Mouse (Mus musculus) olfactory bulb, adult 2 months (tissue): Measurements from ENCODE around the gene Ilkap. TPM values are rescaled to one million over a fixed set of nuclear protein-coding genes. Genes with fewer than 3 reads are reported as not detected.

Source experiments
- H3K27ac ChIP-seq: fragments of 200-500 bp; 2 replicates; pipeline ENCODE4 v1.5.1; 2012; ENCODE audit warnings: low read depth, low read length; ENCODE audit not compliant: insufficient read depth
- H3K4me1 ChIP-seq: fragments of 200-500 bp; 2 replicates; pipeline ENCODE4 v1.6.1; 2012; ENCODE audit warnings: low read length; ENCODE audit not compliant: control insufficient read depth, insufficient read depth
- H3K4me3 ChIP-seq: fragments of 200-500 bp; 2 replicates; pipeline ENCODE4 v1.5.1; 2012; ENCODE audit warnings: mild to moderate bottlenecking, low read depth, low read length, moderate library complexity; ENCODE audit not compliant: insufficient read depth
- CTCF ChIP-seq: fragments of 200-500 bp; IDR thresholded peaks from 2 replicates; pipeline ENCODE4 v1.5.1; 2012; ENCODE audit warnings: low read depth, mild to moderate bottlenecking, low read length, moderate library complexity; ENCODE audit not compliant: insufficient read depth
- POLR2A ChIP-seq: fragments of 200-500 bp; IDR thresholded peaks from 2 replicates; pipeline ENCODE4 v1.6.1; 2012; ENCODE audit warnings: mild to moderate bottlenecking, low read depth, low read length, moderate library complexity; ENCODE audit not compliant: insufficient read depth
- WGBS: fragments of 180-500 bp; shearing (Covaris S2); methylation state at CpG from one replicate; pipeline ENCODE4 v1.1.7; 2018; 5-methylcytosine and 5-hydroxymethylcytosine counted together
- polyA plus RNA-seq: library from polyadenylated mRNA; stranded (reverse); fragments of >200 nt; gene quantifications from 2 replicates; pipeline ENCODE4 v1.2.4, GENCODE M21; 2012; ENCODE audit warnings: low replicate concordance; ENCODE audit not compliant: missing spikeins, insufficient read depth, insufficient read length

Ilkap gene
- polyA plus RNA-seq, 1 experiment, result not detected

DNA sequence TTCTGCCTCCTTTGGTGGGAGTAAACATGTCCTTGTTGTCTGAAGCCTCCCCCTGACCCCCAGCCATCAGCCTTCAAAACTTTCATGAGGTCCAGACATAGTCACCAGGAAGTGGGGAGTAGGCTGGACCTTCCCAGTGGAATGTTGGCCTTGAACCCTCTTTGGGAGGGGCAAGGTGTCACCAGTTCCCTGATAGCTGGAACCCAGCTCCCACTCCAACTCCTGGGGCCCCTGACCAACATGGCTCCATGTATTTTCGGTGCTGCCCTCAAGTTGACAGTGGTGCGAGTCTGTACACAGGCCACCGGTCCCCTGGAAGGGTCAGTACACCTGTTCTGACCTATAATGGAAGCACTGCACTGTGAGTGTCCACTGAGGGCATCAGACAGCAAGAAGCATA is 31.3 kb downstream of the Ilkap start:
- WGBS, result 94% methylated on average over 3 of the region's 3 CpGs

DNA sequence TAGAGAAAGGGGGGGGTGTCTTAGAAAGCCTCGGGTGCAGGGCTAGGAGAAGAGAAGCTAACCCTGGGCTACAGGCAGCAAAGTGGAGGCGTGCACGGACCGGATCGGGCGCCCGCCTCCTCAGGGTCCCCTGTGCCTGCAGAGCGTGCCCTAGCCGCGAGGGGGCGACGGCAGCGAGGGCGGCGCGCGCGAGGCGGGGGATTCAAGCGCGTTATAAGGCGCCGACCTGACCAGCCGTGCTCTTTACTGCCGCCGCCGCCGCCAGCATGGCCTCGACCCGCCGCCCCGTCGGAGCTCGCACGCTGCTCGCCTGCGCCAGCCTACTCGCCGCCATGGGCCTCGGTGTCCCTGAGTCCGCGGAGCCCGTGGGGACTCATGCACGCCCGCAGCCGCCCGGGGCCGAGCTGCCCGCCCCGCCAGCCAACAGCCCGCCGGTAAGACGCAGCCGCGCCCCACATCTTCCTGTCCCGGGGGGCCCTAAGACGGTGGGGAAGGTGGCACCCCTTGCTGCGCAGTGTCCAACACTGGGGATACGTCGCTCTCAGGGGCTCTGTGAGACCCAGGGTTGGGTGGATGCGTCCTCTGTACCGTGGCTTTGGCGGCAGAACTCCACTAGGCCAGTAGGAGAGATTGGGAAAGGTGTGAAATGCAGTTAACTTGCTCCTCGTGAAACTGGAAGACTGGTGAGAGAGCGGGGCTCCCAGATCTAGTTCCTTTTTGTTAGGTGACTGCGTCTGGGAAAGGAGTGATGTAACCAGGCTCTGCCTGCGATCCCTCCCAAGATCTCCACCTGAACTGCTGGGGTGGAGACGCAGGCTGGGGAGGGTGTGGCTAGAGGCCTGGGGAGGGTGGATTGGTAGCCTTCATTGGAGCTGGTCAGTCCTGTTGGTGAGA is 32.2 kb downstream of the Ilkap start, which contains the start of gene Erfe:
Gene Erfe (plus strand): TSS at position 216 of the 894 bp plus-strand sequence.
- WGBS, result 4% methylated on average over 65 of the region's 68 CpGs
- TF ChIP-seq CTCF, result peak; percentile 56
- TF ChIP-seq POLR2A, result no peak
- H3K4me1 ChIP-seq, result peaks cover 17% of the 10 kb centered on the region
- no peak within 1 kb of the TSS for H3K27ac ChIP-seq
- peak within 1 kb of the TSS; percentile 35 for H3K4me3 ChIP-seq

More for the DNA sequence above, 31.3 kb downstream of the Ilkap start:
- H3K4me3 ChIP-seq, result no peak overlapping the region
- peaks cover 17% of the 10 kb centered on the region for H3K4me1 ChIP-seq
- H3K27ac ChIP-seq, result no peak overlapping the region
- no peak for TF ChIP-seq CTCF
- TF ChIP-seq POLR2A, result no peak

- H3K4me3 ChIP-seq, result peak overlapping the region; percentile 35; the same call in 1 of the 2 replicates
Observed at GRCm38 (mm10) chr1:91365816-91366214, 32.8 kb downstream of the Ilkap start.

DNA sequence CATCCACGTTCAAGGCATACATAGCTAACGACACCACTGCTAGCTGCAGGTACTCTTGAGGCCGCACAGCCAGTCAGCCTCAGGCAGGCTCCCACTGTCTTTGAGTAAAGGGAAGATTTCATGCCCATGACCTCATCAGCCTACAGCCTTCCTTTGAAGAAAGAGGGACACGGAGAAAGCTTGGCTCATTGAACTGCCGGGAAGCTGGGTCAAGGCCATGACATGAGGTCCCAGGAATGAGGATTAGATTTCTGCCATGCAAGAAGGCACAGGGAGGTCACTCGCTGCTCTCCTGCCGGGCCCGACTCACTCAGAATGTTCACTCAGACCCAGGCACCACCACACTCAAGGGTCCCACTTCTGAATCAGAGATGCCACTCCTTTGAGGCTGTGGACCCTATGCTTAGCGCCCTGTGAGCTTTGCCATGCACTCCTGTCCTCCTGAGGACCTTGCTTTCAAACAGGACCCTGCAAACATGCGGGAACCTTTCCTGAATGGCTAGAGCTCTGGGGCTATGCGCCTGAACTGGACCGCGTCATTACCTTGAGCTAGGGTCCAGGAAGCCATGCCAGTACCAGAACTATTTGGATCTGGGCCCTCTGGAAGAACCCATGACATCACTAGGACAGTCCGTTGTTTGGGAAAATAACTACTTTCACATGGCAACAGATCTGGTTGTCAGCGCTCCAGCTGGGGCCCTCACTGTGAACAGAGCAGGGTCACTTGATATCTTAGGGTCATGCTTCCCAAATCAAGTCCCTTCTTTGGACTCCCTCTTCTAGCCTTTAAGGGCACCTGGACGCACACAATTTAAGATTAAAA is 33.6 kb downstream of the Ilkap start:
- H3K4me3 ChIP-seq, result no peak overlapping the region
- no peak overlapping the region for H3K27ac ChIP-seq
- no peak for TF ChIP-seq CTCF
- TF ChIP-seq POLR2A, result no peak
- H3K4me1 ChIP-seq, result peaks cover 13% of the 10 kb centered on the region
- 92% methylated on average over 16 of the region's 16 CpGs for WGBS

More at GRCm38 (mm10) chr1:91365816-91366214, 32.8 kb downstream of the Ilkap start:
- Histone ChIP-seq H3K4me1 (peaks cover 17% of the 10 kb centered on the region), H3K27ac (no peak overlapping the region)
- TF ChIP-seq POLR2A (no peak), CTCF (no peak; the same call in 1 of the 2 replicates)
- WGBS, result 38% methylated on average over 8 of the region's 8 CpGs

- 79% methylated on average over 5 of the region's 5 CpGs for WGBS
- H3K4me1 ChIP-seq, result peaks cover 12% of the 10 kb centered on the region
- no peak overlapping the region for H3K4me3 ChIP-seq
- TF ChIP-seq CTCF (no peak), POLR2A (no peak)
- no peak overlapping the region for H3K27ac ChIP-seq
Observed at GRCm38 (mm10) chr1:91362113-91362512, 36.5 kb downstream of the Ilkap start.

- H3K4me3 ChIP-seq, result no peak overlapping the region
- no peak for TF ChIP-seq POLR2A
- no peak for TF ChIP-seq CTCF
- no peak overlapping the region for H3K27ac ChIP-seq
- H3K4me1 ChIP-seq, result peaks cover 17% of the 10 kb centered on the region
- 87% methylated on average over 11 of the region's 11 CpGs for WGBS
Observed at GRCm38 (mm10) chr1:91356105-91356504, 42.5 kb downstream of the Ilkap start.

DNA sequence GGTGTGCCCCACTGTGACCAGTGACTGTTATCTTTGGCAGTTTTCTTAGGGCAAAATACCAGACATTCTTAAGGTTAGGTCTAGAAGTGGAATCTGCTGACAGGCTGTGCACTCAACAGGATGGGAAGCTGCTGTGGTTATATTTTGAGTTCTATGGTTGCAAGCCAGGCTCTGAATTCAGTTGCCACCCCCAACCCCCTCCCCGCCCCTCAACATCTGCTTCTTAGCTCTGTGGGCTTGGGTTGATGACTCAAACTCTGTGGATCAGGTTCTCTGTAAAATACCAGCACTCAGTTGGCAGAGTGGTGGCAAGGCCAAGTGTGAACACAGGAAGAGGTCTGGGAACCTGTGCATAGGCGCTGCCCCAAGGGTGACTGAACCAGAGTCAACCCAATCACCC is 46.3 kb downstream of the Ilkap start:
- no peak overlapping the region for H3K4me3 ChIP-seq
- TF ChIP-seq POLR2A (no peak), CTCF (no peak)
- WGBS, result 76% methylated on average over 2 of the region's 2 CpGs
- no peak overlapping the region for H3K27ac ChIP-seq
- H3K4me1 ChIP-seq, result peaks cover 30% of the 10 kb centered on the region

DNA sequence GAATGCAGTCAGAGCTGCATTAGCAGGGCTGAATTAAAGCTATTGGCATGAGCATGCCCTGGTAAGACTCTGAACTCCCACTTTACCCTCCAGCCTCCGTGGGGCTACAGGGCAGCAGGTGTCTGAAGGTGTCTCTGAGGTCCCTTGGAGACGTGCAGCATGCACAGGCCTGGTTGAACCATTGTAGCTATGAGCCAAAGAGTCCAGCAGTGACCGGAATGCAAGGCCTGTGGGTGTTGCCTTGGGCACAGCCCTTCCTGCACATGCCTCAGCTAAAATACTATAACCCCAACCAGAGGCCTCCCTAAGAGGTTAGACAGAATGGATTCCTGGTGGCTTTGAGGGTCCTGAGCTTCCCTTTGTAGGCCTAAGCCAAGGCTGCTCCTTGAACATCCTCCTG is 47.4 kb downstream of the Ilkap start:
- Histone ChIP-seq H3K4me1 (peaks cover 25% of the 10 kb centered on the region), H3K27ac (0 out of 2 replicates have a peak overlapping the region, but pooled peaks have one; percentile 1), H3K4me3 (no peak overlapping the region)
- WGBS, result 85% methylated on average over 3 of the region's 3 CpGs
- TF ChIP-seq CTCF, result no peak
- no peak for TF ChIP-seq POLR2A
